17 mouse cellular contexts compared by ENCODE assay signal in the genomic region with DNA sequence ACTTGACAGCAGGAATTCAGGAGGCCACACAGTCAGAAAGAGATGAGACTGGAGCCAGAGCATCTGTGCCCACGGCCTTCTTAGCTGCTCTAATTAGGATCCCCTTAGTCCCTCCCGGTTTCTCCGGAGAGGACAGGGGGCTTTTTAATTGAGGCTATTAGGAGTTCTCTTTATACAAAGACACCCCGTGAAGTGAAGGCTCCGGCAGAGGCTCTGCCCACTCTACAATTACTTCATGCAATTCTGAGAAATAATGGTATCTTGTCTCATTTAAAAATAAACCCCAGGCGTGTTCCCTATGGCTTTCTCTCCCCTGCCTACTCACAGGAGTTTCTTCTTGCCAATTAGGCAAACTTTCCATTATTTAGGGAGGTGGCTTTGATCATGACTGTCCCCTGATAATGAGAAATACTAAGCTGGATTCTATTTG. TPM values are rescaled to one million over a fixed set of nuclear protein-coding genes. Genes with fewer than 3 reads are reported as not detected.
DNase-seq lines count a peak whose midpoint lies in the region; ATAC-seq and TF ChIP-seq lines count a peak whose summit lies in the region.
"Had no signal": no experiment of that assay in that cellular context is flagged by ENCODE, and none has a peak within 500 bp of the region (broad histone marks: within the 10 kb centered on the region; RNA-seq: fewer than 3 reads in every experiment).

No protein-coding gene starts in this region.

- DNase-seq in heart, embryonic 10.5 days (ENCODE audit: low spot score), result peak; percentile 38
- DNase-seq in brain, embryonic 14.5 days (ENCODE audit: low read depth), result peak; percentile 87
- no peak for DNase-seq in adrenal gland, postnatal 14 days
- no peak for DNase-seq in ovary, postnatal 14 days (ENCODE audit: low spot score)
- no peak for DNase-seq in c-Kit-positive CD71-positive TER-119-positive erythroid progenitor cells, embryonic 14.5 days (ENCODE audit: low spot score)
- DNase-seq: B cell, adult 2 months; cerebellum, adult 18-20 months; kidney, adult 8-10 months; kidney, postnatal 4 days; lung, postnatal 4 days; thymus, adult 18-20 months had no signal

- no peak overlapping the region for H3K4me2 ChIP-seq in heart, embryonic 12.5 days
- no peak overlapping the region for H3K4me2 ChIP-seq in forebrain, embryonic 16.5 days (ENCODE audit: low read length)
- no peak overlapping the region for H3K4me2 ChIP-seq in midbrain, embryonic 16.5 days (ENCODE audit: low read length)
- H3K4me2 ChIP-seq: heart, embryonic 15.5 days; limb, embryonic 13.5 days; neural tube, embryonic 13.5 days had no signal

- H3K4me3 ChIP-seq in heart, embryonic 10.5 days, result no peak overlapping the region
- H3K4me3 ChIP-seq in heart, embryonic 12.5 days, result no peak overlapping the region
- no peak overlapping the region for H3K4me3 ChIP-seq in forebrain, embryonic 16.5 days (replicated peaks; ENCODE audit: low read length)
- H3K4me3 ChIP-seq in midbrain, embryonic 16.5 days (ENCODE audit: low read depth, low read length), result no peak overlapping the region
- H3K4me3 ChIP-seq: heart, embryonic 15.5 days; limb, embryonic 13.5 days; neural tube, embryonic 13.5 days had no signal

- TF ChIP-seq POLR2A in brain, embryonic 14.5 days (IDR thresholded peaks at IDR 0.05; ENCODE audit: borderline replicate concordance, extremely low read depth, insufficient read depth, insufficient read length, poor library complexity, severe bottlenecking), result no peak

- no peak overlapping the region for H3K27ac ChIP-seq in heart, embryonic 10.5 days
- no peak overlapping the region for H3K27ac ChIP-seq in heart, embryonic 12.5 days (ENCODE audit: poor library complexity, severe bottlenecking)
- H3K27ac ChIP-seq in forebrain, embryonic 16.5 days (ENCODE audit: low read length), result no peak overlapping the region
- H3K27ac ChIP-seq in midbrain, embryonic 16.5 days (ENCODE audit: low read length), result peak overlapping the region; percentile 52
- H3K27ac ChIP-seq: heart, embryonic 15.5 days; limb, embryonic 13.5 days; neural tube, embryonic 13.5 days had no signal

- no peak for TF ChIP-seq CTCF in brain, embryonic 14.5 days (IDR thresholded peaks at IDR 0.05; ENCODE audit: borderline replicate concordance, extremely low read depth, insufficient read depth, insufficient read length)

- no peaks in the 10 kb centered on the region for H3K36me3 ChIP-seq in heart, embryonic 10.5 days
- no peaks in the 10 kb centered on the region for H3K36me3 ChIP-seq in heart, embryonic 12.5 days
- H3K36me3 ChIP-seq in forebrain, embryonic 16.5 days (ENCODE audit: control insufficient read depth, insufficient read depth), result no peaks in the 10 kb centered on the region
- H3K36me3 ChIP-seq in midbrain, embryonic 16.5 days (ENCODE audit: control insufficient read depth, insufficient read depth, low read length), result no peaks in the 10 kb centered on the region
- H3K36me3 ChIP-seq: heart, embryonic 15.5 days; limb, embryonic 13.5 days; neural tube, embryonic 13.5 days had no signal

- H3K9ac ChIP-seq in heart, embryonic 12.5 days, result no peak overlapping the region
- H3K9ac ChIP-seq in forebrain, embryonic 16.5 days (replicated peaks; ENCODE audit: low read depth, low read length), result no peak overlapping the region
- H3K9ac ChIP-seq in midbrain, embryonic 16.5 days (ENCODE audit: low read depth, low read length), result no peak overlapping the region
- H3K9ac ChIP-seq: heart, embryonic 15.5 days; limb, embryonic 13.5 days; neural tube, embryonic 13.5 days had no signal

- no peaks in the 10 kb centered on the region for H3K4me1 ChIP-seq in heart, embryonic 10.5 days
- H3K4me1 ChIP-seq in heart, embryonic 12.5 days (replicated peaks), result no peaks in the 10 kb centered on the region
- H3K4me1 ChIP-seq in forebrain, embryonic 16.5 days (replicated peaks; ENCODE audit: control insufficient read depth, insufficient read depth, low read length), result no peaks in the 10 kb centered on the region
- H3K4me1 ChIP-seq in midbrain, embryonic 16.5 days (ENCODE audit: control insufficient read depth, insufficient read depth, low read length), result peaks cover 9% of the 10 kb centered on the region
- H3K4me1 ChIP-seq: heart, embryonic 15.5 days had no signal

- H3K9me3 ChIP-seq in heart, embryonic 10.5 days, result no peaks in the 10 kb centered on the region
- H3K9me3 ChIP-seq in heart, embryonic 12.5 days (replicated peaks), result no peaks in the 10 kb centered on the region
- H3K9me3 ChIP-seq in forebrain, embryonic 16.5 days (ENCODE audit: control insufficient read depth, low read length), result no peaks in the 10 kb centered on the region
- no peaks in the 10 kb centered on the region for H3K9me3 ChIP-seq in midbrain, embryonic 16.5 days (replicated peaks; ENCODE audit: control insufficient read depth, low read length, poor library complexity, severe bottlenecking)
- H3K9me3 ChIP-seq: heart, embryonic 15.5 days; limb, embryonic 13.5 days; neural tube, embryonic 13.5 days had no signal

- no peak for ATAC-seq in heart, embryonic 12.5 days (ENCODE audit: insufficient number of reproducible peaks, low FRiP score)
- ATAC-seq in forebrain, embryonic 16.5 days, result peak; percentile 47
- ATAC-seq in midbrain, embryonic 16.5 days, result peak; percentile 87

- H3K27me3 ChIP-seq in heart, embryonic 10.5 days (ENCODE audit: insufficient read depth, poor library complexity, severe bottlenecking), result no peaks in the 10 kb centered on the region
- H3K27me3 ChIP-seq in heart, embryonic 12.5 days (replicated peaks), result no peaks in the 10 kb centered on the region
- H3K27me3 ChIP-seq in forebrain, embryonic 16.5 days (replicated peaks; ENCODE audit: control insufficient read depth, insufficient read depth, low read length), result no peaks in the 10 kb centered on the region
- H3K27me3 ChIP-seq in midbrain, embryonic 16.5 days (ENCODE audit: control insufficient read depth, insufficient read depth, low read depth, low read length), result no peaks in the 10 kb centered on the region
- H3K27me3 ChIP-seq: heart, embryonic 15.5 days; limb, embryonic 13.5 days; neural tube, embryonic 13.5 days had no signal

- 70% methylated on average over 6 of the region's 6 CpGs for WGBS in heart, embryonic 10.5 days
- WGBS in heart, embryonic 12.5 days, result 63% methylated on average over 6 of the region's 6 CpGs
- under 1% methylated on average over 6 of the region's 6 CpGs for WGBS in forebrain, embryonic 16.5 days
- 17% methylated on average over 6 of the region's 6 CpGs for WGBS in midbrain, embryonic 16.5 days

RNA-seq across cellular contexts. Expression of a gene that starts 20.2 kb away (rescaled TPM):
- 0.12 and 0.13 TPM in 2 replicates for polyA plus RNA-seq in heart, embryonic 10.5 days (2016; fragmentation: Nextera tagmentation; extraction: Ambion mirVana)
- polyA plus RNA-seq in heart, embryonic 12.5 days (2016; fragmentation: Nextera tagmentation; extraction: Ambion mirVana), result 0.27 TPM in 1 of 2 replicates, not detected in the other
- 0.08 and 0.11 TPM in 2 replicates for polyA plus RNA-seq in brain, embryonic 14.5 days (2012; rRNA removed)
- 0.22 TPM in 1 of 2 replicates, not detected in the other for polyA plus RNA-seq in forebrain, embryonic 16.5 days (2015; fragmentation: Nextera tagmentation; extraction: Ambion mirVana)
- polyA plus RNA-seq in midbrain, embryonic 16.5 days (2015; fragmentation: Nextera tagmentation; extraction: Ambion mirVana), result 0.20 TPM in 1 of 2 replicates, not detected in the other
- total RNA-seq in adrenal gland, postnatal 14 days (2021), result 0.44 and 2.0 TPM in 2 replicates
- polyA plus RNA-seq: heart, embryonic 15.5 days; neural tube, embryonic 13.5 days had no signal

RNA-seq across cellular contexts. Expression of a gene that starts 35.6 kb away (rescaled TPM):
- polyA plus RNA-seq in heart, embryonic 10.5 days (2016; fragmentation: Nextera tagmentation; extraction: Ambion mirVana), result 12.9 and 13.0 TPM in 2 replicates
- 18.8 and 21.5 TPM in 2 replicates for polyA plus RNA-seq in heart, embryonic 12.5 days (2016; fragmentation: Nextera tagmentation; extraction: Ambion mirVana)
- polyA plus RNA-seq in brain, embryonic 14.5 days (2012; rRNA removed), result 49.5 and 54.6 TPM in 2 replicates
- 63.5 and 67.3 TPM in 2 replicates for polyA plus RNA-seq in forebrain, embryonic 16.5 days (2015; fragmentation: Nextera tagmentation; extraction: Ambion mirVana)
- 61.6 and 63.9 TPM in 2 replicates for polyA plus RNA-seq in midbrain, embryonic 16.5 days (2015; fragmentation: Nextera tagmentation; extraction: Ambion mirVana)
- 46.2 and 53.2 TPM in 2 replicates for total RNA-seq in adrenal gland, postnatal 14 days (2021)

Comparison
In these comparisons a context has a peak if more than half of its experiments do, and no peak if none do; other contexts are left out.
1. DNase-seq: peak in heart, embryonic 10.5 days (single experiment) and brain, embryonic 14.5 days (single experiment); none in adrenal gland, postnatal 14 days (single experiment), ovary, postnatal 14 days (single experiment) and c-Kit-positive CD71-positive TER-119-positive erythroid progenitor cells, embryonic 14.5 days (single experiment).